Mouse (Mus musculus): ENCODE measurements at regions not wholly inside any gene's neighbourhood (a gene's known extent, or its start where the extent isn't known, plus 50 kb on each side); places are given as distances from the start of the nearest gene placed in this dataset.

GRCm38 (mm10) chrX:11482141-11482540 is 154.5 kb downstream of the H2al1j start:
- TF ChIP-seq CTCF (IDR thresholded peaks at IDR 0.05; ENCODE audit: extremely low read depth, insufficient read length, insufficient replicate concordance, low read depth, low read length) (no peak), POLR2A (IDR thresholded peaks at IDR 0.05; ENCODE audit: low read depth, low read length) (no peak)
